Mouse (Mus musculus) fibroblast of lung, adult 2 months (primary cell): Measurements from ENCODE around the gene Prdm2.

Experiments used
- DNase-seq: peaks from one replicate; pipeline ENCODE4 v3.0.0-alpha.2; 2011; ENCODE audit warnings: low read depth

Prdm2 gene

DNA sequence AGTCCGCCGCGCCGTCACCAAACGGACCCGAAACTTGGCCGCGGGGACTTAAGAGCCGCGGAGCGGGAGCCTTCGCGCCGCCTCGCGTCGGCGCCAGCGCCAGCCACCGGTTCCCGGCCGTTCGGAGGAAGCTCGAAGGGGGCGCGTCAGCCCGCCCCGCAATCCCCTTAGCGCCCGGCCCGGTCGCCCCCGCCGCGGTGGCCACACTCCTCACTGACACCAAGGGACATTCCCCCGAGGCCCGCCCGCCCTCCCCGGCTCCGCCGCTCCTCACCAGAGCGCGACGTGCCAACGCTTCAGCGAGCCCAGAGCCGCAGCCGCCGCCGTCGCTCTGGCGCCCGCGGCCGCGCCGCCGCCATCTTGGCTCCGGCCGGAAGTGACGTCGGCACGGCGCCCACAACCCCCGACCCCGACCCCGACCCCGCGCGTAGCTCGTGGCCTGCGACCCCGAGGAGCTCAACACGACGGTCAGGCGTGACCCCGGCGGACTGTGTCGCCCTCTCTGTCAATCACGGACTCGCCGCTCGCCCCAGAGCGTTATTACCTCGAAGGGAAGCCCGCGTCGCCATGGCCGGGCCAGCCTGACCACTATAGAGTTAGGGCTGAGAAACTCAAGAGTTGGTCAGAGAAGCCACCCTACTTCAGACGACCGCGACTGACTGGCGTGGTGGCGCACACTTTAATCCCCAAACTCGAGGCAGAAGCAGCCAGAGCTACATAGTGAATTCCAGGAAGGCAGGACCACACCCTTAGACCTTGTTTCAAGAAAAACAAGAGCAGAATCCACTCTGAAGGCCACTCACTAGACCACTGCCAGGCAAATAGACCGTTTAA, at the start of gene Prdm2:
Gene Prdm2 (minus strand): TSS at position 655 of the 834 bp plus-strand sequence.
- no peak for DNase-seq

DNA sequence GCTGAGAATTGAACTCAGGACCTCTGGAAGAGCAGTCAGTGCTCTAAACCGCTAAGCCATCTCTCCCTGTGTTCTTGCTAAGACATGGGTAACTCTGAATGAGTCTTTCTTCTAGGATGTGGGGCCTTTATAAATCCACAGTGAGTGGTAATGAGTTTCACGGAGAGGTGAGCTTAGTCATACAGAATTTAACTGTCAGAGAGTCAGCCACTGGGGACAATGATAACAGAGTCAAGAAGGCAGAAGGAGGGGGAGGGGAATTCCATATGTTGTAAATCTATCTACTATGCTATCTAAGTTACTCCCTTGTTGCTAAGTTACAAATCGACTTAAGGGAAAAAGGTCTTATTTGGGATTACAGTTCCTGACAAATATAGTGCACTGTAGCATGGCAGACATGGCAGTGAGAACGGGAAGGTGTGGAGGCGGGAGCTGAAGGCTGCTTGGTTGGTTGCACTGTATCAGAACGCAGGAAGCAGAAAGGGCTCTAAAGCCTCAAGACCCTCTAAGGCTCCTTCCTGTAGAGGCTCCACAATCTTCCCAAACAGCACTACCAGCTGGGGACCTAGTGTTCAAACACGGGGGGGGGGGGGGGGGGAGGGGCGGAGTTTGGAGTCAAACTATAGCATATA, 47.0 kb upstream of the Prdm2 start:
- DNase-seq: no peak

DNA sequence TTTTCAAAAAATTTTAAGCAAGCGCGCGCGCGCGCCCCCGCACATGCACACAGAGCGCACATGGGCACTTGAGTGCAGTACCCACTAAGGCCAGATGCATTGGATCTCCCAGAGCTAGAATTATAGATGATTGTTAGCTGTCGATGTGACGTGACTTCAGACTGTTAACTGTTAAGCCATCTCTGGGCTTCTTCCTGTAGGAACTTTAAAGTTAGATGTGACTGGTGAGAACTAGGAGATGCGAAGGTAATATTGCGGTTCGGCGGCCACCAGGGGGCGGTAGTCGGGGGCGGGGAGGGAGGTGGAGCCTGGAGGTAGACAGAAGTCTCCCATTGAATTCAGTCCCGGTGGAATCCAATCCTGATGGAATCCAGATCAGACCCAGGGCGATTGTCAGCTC, 45.7 kb upstream of the Prdm2 start:
- peak; percentile 27 for DNase-seq

DNA sequence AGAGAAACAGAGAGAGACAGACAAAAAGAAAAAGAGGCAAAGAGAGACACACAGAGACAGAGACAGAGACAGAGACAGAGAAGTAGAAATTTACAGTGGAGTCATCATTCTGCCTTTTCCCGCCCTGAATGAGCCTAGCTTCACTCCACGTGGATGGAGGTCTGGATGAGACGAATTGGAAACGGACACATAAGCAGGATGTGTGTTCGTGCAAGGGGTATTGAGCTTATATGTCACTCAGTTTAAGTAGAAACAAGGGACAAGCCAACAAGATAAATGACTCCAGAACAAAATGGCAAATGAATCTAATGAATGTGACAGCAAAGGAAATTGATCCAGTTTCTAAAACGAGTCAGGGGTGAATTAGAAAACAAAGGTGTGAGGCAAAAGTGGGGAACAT, 45.2 kb upstream of the Prdm2 start:
- DNase-seq: no peak

DNA sequence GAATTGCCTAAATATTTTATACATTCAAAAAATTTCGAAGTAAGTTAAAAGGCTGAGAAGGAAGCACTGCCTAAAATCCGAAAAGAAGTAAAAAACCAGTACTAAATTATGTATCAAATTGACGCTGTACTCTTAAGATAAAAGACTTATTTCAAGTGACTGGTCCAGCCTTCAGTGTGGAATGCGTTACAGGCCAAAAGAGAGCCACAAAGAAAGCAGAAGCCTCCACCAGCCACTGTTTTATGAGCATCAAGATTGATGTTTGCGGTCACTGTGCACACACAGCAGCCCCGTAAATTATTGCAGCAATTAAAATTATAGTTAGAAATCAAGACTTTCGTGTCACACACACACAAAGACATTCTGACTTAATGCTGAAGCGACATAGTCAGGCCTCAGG, 42.7 kb upstream of the Prdm2 start:
- no peak for DNase-seq

GRCm38 (mm10) chr4:143253356-143253755, 40.6 kb upstream of the Prdm2 start:
- DNase-seq: no peak

DNA sequence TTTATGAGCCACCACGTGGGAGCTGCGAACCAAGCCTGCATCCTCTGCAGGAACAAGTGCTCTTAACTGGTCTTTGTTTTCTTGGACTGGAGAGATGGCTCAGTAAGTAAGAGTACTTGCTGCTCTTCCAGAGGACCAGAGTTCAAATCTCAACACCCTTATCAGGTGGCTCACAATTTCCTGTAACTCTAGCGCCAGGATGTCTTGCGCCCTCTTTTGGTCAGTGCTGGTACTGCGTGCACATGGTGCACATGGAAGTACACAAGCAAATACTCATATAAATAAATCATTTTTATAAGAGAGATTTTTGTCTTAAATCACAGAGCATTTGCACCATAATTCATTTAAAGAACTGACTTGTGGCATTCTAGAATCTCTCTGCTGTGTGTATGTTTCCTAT, 35.3 kb upstream of the Prdm2 start:
- DNase-seq: no peak

GRCm38 (mm10) chr4:143241294-143241693, 28.5 kb upstream of the Prdm2 start:
- DNase-seq: no peak

- no peak for DNase-seq
These were observed 26.9 kb upstream of the Prdm2 start for GRCm38 (mm10) chr4:143239615-143240201.

DNA sequence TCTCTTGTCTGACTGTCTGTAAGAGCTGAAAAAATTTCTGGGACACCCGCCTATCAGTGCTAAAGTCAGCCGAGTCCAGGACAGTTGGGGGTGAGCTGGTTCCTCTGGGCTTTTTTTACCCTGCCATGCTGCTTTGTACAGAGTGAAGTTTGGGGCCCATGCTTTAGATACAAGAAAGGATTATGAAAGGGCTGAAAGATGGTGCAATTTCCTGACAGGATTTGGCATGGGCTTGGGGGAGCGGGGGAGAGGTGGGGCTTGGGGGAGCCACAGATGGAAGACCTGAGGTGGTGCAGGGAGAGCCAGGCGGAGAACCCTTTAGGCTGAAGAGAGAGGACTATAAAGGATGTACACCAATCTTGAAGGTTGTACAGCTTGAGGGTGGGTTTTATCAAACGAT, 26.3 kb upstream of the Prdm2 start:
- no peak for DNase-seq

- DNase-seq: peak; percentile 27
These were observed 25.6 kb upstream of the Prdm2 start for GRCm38 (mm10) chr4:143238241-143239031.

GRCm38 (mm10) chr4:143231790-143232422, 19.1 kb upstream of the Prdm2 start:
- DNase-seq: no peak

GRCm38 (mm10) chr4:143231110-143231509, 18.3 kb upstream of the Prdm2 start:
- no peak for DNase-seq

DNA sequence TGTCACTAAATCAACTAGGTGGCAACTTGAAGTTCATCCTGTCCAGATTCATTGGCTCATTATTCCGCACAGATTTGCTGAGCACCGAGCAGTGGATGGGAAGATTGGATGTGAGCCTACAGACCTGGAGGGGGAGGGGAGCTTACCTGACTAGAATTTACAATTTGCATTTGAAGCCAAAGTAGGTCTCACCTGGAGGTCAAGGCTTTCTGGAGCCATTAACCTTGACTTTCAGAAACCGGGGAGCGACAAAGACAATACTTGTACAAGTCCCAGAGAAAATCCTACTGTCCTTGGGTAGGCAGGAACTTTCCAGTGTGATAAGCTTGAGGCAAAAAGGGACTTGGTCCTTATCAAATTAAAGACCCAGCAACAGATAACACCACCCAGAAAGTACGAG, 15.2 kb upstream of the Prdm2 start:
- DNase-seq: no peak

DNA sequence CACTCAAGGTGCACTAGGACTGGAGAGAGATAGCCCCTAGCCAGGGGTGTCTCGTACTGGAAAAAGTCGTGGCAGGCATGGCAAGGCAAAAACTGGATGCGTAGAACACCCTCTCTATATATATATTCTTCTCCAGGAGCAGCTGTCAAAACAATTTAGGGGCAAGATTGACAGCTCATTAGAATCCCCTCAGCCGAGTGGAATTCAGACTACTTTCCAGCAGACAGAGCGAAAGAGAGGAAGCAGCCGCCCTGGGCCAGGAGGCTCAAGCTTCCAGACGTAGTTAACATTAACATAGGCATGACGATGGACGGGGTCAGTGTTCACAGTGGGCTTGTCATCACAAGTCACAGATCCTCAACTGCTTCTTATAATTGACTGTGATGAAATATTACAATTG, 13.1 kb upstream of the Prdm2 start:
- DNase-seq: no peak

GRCm38 (mm10) chr4:143219316-143219751, 6.5 kb upstream of the Prdm2 start:
- DNase-seq: no peak

DNA sequence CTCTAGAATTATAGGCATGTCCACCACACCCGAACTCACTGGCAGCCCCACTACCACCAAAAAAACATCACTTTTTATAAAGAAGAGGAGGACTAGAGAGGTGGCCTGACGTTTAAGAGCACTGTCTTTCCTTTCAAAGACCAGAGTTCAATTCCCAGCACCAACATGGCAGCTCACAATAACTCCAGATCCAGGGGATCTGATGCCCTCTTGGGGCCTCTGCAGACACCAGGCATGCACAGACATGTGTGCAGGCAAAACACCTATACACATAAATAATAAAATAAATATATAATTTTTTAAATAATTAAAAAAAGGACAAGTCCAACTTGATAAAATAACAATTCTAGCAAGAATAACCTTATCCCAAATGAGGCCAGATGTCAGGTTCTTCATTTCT, 6.1 kb upstream of the Prdm2 start:
- DNase-seq: no peak

DNA sequence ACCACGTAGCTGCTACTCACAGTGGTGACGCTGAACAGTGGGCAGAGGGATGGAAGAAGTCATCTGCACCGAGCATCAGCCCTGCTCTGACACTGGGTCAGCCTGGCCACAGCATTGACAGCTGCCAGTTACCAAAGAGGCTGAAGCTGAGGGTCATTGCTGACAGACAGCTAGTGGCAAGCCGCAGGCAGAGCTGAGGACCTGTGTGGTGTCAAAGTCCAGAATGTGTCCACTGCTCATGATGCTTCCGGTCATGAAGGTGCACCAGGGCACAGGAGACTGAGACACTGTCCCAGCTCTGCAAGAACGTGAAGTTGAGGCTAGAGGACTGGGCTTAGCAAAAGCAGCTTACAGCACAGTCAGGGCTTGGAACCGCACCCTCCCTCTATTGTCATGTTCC, 4.4 kb upstream of the Prdm2 start:
- DNase-seq: no peak

GRCm38 (mm10) chr4:143214221-143214797, 1.5 kb upstream of the Prdm2 start:
- DNase-seq: no peak

DNA sequence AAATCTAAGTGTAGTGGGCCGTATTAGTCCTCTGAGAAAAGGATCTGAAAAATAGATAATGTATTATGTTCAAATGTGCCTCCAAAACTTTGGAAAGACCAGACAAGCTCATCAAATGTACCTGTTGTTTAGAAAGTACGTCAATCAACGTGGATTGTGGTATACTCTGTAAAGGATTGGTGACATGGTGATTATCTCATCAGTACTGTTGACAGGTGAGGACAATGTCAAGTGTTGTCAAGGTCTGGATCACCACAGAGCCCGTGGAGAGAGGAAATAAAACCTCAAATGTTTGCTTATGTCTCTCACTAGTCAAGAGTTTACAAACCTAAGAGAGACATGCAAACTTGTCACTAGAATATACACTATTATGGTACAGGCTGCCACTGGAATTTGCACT, 776 bp upstream of the Prdm2 start:
- no peak for DNase-seq

- no peak for DNase-seq
These were observed 332 bp upstream of the Prdm2 start for GRCm38 (mm10) chr4:143213175-143213479.
